Mouse (Mus musculus) heart, embryonic 13.5 days (tissue): ENCODE measurements around the gene Suco. TPM values are rescaled to one million over a fixed set of nuclear protein-coding genes. Genes with fewer than 3 reads are reported as not detected.

Experiments used
- ATAC-seq: fragments of 200-750 bp; cut with Nextera tagmentation; 2 replicates; pipeline ENCODE4 v1.8.0; 2017; ENCODE audit warnings: moderate TSS enrichment; ENCODE audit not compliant: insufficient number of reproducible peaks, low FRiP score, low TSS enrichment; ENCODE audit errors: extremely low read depth
- H3K27ac ChIP-seq: fragments of 300-500 bp; sonication (generic); replicated peaks from 2 replicates; pipeline ENCODE4 v1.5.1; 2015; ENCODE audit warnings: moderate library complexity, mild to moderate bottlenecking, inconsistent platforms
- H3K27me3 ChIP-seq: fragments of 300-500 bp; sonication (generic); replicated peaks from 2 replicates; pipeline ENCODE4 v1.6.1; 2015; ENCODE audit warnings: mild to moderate bottlenecking, inconsistent platforms
- H3K36me3 ChIP-seq: fragments of 300-500 bp; sonication (generic); 2 replicates; pipeline ENCODE4 v1.6.1; 2015; ENCODE audit warnings: mild to moderate bottlenecking, inconsistent platforms
- H3K4me1 ChIP-seq: fragments of 300-500 bp; sonication (generic); 2 replicates; pipeline ENCODE4 v1.6.1; 2015; ENCODE audit warnings: inconsistent platforms
- H3K4me2 ChIP-seq: fragments of 300-500 bp; sonication (generic); 2 replicates; pipeline ENCODE4 v1.6.1; 2015; ENCODE audit warnings: inconsistent platforms, mild to moderate bottlenecking, moderate library complexity
- H3K4me3 ChIP-seq: fragments of 300-500 bp; sonication (generic); 2 replicates; pipeline ENCODE4 v1.5.1; 2015; ENCODE audit warnings: moderate library complexity, mild to moderate bottlenecking, inconsistent platforms
- H3K9ac ChIP-seq: fragments of 300-500 bp; sonication (generic); 2 replicates; pipeline ENCODE4 v1.6.1; 2015; ENCODE audit warnings: inconsistent platforms, mild to moderate bottlenecking, moderate library complexity
- H3K9me3 ChIP-seq: fragments of 300-500 bp; sonication (generic); 2 replicates; pipeline ENCODE4 v1.6.1; 2016; ENCODE audit warnings: inconsistent platforms
- WGBS: fragments of 180-500 bp; shearing (Covaris S2); methylation state at CpG from one replicate; pipeline ENCODE4 v1.1.7; 2015; ENCODE audit warnings: mixed read lengths; 5-methylcytosine and 5-hydroxymethylcytosine counted together
- polyA plus RNA-seq: library from polyadenylated mRNA; unstranded; fragments of >200 nt; fragmentation: Nextera tagmentation; extraction: Ambion mirVana; gene quantifications from 2 replicates; pipeline ENCODE4 v1.2.1, GENCODE M21; 2015

Gene Suco
- polyA plus RNA-seq, 1 experiment from 2014 or later = 15.3 TPM

DNA sequence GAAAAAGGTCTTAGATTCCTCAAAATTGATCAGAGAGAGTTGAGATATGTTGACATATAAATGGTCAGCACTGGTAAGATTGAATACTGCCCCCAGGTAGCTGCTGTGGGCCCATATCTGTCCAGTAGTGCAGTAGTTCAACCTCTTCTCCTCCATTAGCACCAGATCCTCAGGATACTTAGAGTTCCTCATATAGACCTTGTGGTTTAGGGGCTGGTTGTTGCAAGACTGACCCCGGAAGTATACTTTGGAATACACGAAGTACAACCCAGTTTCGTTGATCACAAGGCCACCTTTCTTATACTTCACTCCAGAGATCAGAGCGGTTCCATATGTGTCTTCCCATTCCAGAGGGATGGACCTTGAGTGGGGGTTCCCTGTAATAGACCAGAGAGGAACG, 94.9 kb downstream of the Suco start:
- Histone ChIP-seq H3K27me3 (no peaks in the 10 kb centered on the region), H3K9me3 (no peaks in the 10 kb centered on the region), H3K36me3 (no peaks in the 10 kb centered on the region), H3K9ac (no peak overlapping the region), H3K4me3 (no peak overlapping the region), H3K4me2 (no peak overlapping the region), H3K27ac (no peak overlapping the region), H3K4me1 (no peaks in the 10 kb centered on the region)
- no peak for ATAC-seq
- 79% methylated on average over 5 of the region's 5 CpGs for WGBS

DNA sequence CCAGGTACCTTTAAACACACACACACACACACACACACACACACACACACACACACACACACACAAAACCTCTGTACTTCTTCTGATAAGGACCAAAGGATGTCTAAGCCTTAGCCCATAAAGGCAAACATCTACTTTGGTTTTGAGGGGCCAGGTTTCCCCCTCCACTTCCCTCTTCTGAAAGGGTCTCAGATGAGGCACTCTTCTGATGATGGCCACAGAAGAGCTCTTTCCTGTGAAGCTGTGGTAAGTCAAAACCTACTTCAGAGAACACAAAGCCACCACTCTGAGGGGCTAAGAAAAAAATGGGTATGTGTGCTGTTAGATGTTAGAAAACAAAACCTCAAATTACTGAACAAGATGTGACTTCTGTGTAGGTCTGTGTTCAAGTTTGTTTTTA, 97.4 kb downstream of the Suco start:
- Histone ChIP-seq H3K4me3 (no peak overlapping the region), H3K27me3 (no peaks in the 10 kb centered on the region), H3K27ac (no peak overlapping the region), H3K9ac (no peak overlapping the region), H3K4me1 (no peaks in the 10 kb centered on the region), H3K4me2 (no peak overlapping the region), H3K9me3 (no peaks in the 10 kb centered on the region), H3K36me3 (no peaks in the 10 kb centered on the region)
- no peak for ATAC-seq

DNA sequence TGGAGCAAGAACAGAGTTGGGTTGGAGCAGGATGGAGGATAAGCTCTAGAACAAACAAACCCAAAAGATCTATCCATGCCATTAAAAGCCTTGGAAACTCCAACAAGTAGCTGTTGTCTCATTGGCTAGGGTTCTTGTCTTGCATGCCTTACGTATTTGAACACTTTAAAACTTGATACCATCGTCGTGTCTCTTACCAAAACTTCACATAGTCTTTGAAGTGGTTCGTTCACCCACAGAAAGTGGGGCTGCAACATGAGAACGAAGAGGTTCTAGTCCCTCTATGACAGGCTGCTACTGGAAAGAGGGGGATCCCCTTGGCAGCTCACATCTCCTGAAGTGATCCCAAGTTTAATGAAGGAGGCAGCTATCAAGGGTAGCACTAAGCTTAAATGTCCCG, 101.3 kb downstream of the Suco start:
- no peak overlapping the region for H3K27ac ChIP-seq
- no peaks in the 10 kb centered on the region for H3K4me1 ChIP-seq
- no peaks in the 10 kb centered on the region for H3K27me3 ChIP-seq
- no peaks in the 10 kb centered on the region for H3K36me3 ChIP-seq
- no peak for ATAC-seq
- 74% methylated on average over 6 of the region's 6 CpGs for WGBS
- no peak overlapping the region for H3K9ac ChIP-seq
- no peak overlapping the region for H3K4me3 ChIP-seq
- H3K9me3 ChIP-seq = no peaks in the 10 kb centered on the region
- H3K4me2 ChIP-seq = no peak overlapping the region

DNA sequence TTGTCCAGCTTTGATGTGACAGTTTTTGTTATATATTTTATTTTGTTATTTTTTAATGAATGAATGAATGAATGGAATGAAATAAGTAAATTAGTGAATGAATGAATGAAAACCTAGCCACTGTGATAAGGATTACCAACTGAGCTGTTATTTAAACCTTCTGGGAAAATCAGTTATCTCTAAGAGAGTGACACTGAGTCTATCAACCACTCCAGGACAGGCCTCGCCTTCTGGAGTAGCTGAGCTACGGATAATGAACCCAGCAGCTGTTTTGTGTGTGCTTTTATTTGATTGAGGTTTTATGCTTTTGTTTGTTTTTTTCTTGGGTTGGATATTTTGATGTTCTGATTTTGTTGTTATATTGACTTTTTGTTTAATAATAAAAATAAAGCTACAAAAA, 105.2 kb downstream of the Suco start:
- 49% methylated on average over 2 of the region's 2 CpGs for WGBS
- Histone ChIP-seq H3K27ac (no peak overlapping the region), H3K4me2 (no peak overlapping the region), H3K9ac (no peak overlapping the region), H3K27me3 (no peaks in the 10 kb centered on the region), H3K4me3 (no peak overlapping the region), H3K4me1 (peaks cover 6% of the 10 kb centered on the region; the same call in 1 of the 2 replicates), H3K9me3 (no peaks in the 10 kb centered on the region), H3K36me3 (no peaks in the 10 kb centered on the region)
- ATAC-seq = no peak

DNA sequence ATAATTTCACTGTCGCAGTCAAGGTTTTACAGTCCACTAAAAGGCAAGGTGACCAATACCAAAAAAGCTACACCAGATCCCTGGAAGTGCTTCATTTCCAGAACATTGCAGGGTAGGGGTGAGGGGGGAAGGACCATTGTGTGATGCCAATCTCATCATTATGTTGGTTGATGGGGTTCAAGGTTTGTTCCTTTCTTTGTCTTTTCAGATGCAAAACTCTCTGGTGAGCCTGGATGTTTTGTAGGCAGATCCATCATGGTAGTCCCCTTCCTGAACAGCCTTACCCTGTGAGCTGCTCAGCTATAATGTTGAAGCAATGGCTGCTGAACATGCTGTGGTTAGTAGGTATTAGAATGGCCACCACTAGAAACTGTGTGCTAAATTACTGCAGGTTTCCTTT, 107.2 kb downstream of the Suco start:
- peaks cover 6% of the 10 kb centered on the region; the same call in 1 of the 2 replicates for H3K4me1 ChIP-seq
- ATAC-seq = no peak
- H3K27me3 ChIP-seq = no peaks in the 10 kb centered on the region
- H3K9me3 ChIP-seq = no peaks in the 10 kb centered on the region
- no peak overlapping the region for H3K4me3 ChIP-seq
- H3K4me2 ChIP-seq = no peak overlapping the region
- no peaks in the 10 kb centered on the region for H3K36me3 ChIP-seq
- no peak overlapping the region for H3K9ac ChIP-seq
- 85% methylated on average over 1 of the region's 1 CpGs for WGBS
- H3K27ac ChIP-seq = no peak overlapping the region

DNA sequence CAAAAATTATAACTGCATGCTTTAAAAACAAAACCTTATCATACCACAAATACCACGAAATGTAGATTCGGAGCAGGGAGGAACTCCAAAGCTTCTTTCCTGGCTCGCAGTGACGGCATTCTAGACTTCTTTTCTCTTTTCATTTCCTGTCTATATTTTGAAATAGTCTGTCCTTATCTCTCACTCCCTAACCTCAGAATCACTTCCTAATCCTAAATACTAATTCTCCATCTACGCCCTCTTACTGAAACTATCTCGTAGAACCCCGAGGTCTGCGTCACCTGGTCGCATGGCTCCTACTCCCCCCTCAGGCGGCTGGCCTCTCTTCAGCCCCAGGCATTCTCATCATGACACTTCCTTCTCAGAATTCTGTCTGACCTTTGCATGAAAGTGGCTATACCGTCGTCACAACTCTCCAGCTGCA, 109.4 kb downstream of the Suco start:
- Histone ChIP-seq H3K9ac (no peak overlapping the region), H3K4me2 (peak overlapping the region; percentile 53), H3K4me3 (peak overlapping the region; percentile 20), H3K27me3 (no peaks in the 10 kb centered on the region), H3K9me3 (no peaks in the 10 kb centered on the region), H3K4me1 (peaks cover 6% of the 10 kb centered on the region; the same call in 1 of the 2 replicates), H3K36me3 (no peaks in the 10 kb centered on the region), H3K27ac (no peak overlapping the region)
- 31% methylated on average over 12 of the region's 12 CpGs for WGBS
- ATAC-seq = 0 out of 2 replicates have a peak, but pooled peaks have one; percentile 8

DNA sequence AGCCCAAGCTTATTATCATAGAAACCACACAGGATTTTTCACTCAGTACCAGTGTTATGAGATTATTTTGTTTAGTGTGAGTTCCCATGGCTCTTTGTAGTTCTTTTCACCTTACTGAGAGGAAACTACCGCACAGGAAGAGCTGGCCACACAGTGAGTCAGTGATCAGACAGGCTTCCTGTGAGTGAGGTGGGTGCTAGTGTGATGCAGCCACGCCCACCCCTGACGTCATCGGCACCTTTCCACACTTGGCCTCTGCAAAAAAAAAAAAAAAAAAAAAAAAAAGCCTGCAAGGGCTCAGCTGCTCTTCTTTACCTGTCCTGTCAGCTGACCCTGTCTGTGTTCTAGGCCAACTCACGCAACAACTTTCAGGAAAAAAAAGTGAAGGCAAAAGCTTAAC, 109.8 kb downstream of the Suco start:
- H3K36me3 ChIP-seq = no peaks in the 10 kb centered on the region
- no peaks in the 10 kb centered on the region for H3K9me3 ChIP-seq
- H3K4me3 ChIP-seq = peak overlapping the region; percentile 20
- no peaks in the 10 kb centered on the region for H3K27me3 ChIP-seq
- H3K4me2 ChIP-seq = peak overlapping the region; percentile 53
- H3K4me1 ChIP-seq = peaks cover 6% of the 10 kb centered on the region; the same call in 1 of the 2 replicates
- WGBS = 34% methylated on average over 5 of the region's 5 CpGs
- no peak for ATAC-seq
- H3K27ac ChIP-seq = no peak overlapping the region
- no peak overlapping the region for H3K9ac ChIP-seq

Other genes starting within 250 kb of the Suco start
- gene Fasl, start 88.2 kb downstream of the Suco start, polyA plus RNA-seq = not detected in 2 replicates
- gene Pigc, start 92.5 kb upstream of the Suco start, polyA plus RNA-seq = 24.0 and 25.0 TPM in 2 replicates
- gene 4930558K02Rik, start 103.0 kb upstream of the Suco start, polyA plus RNA-seq = not detected in 2 replicates